Mouse (Mus musculus) adrenal gland, postnatal 4 days (tissue): Measurements from ENCODE around the gene Spen. TPM values are rescaled to one million over a fixed set of nuclear protein-coding genes. Genes with fewer than 3 reads are reported as not detected.
A peak's percentile ranks its signal among the peaks of the same experiment; 100 is the strongest.

Experiments used
- DNase-seq, 2 experiments: peaks; one replicate each; pipeline ENCODE4 v3.0.0; 2021 to 2022; ENCODE audit warnings: low spot score in 2 of 2, mixed read lengths in 2 of 2
- total RNA-seq, 2 experiments: library from RNA; stranded (reverse); gene quantifications; 2 replicates each; pipeline ENCODE4 v1.2.3; 2021

The Spen gene
- total RNA-seq, 2 experiments from 2014 or later: 57.4 to 67.8 TPM

- DNase-seq: no peak
Measured at GRCm38 (mm10) chr4:141456193-141456938, 82.0 kb downstream of the Spen start.

- DNase-seq: no peak
Measured at GRCm38 (mm10) chr4:141455526-141455925, 82.9 kb downstream of the Spen start.

- no peak for DNase-seq
Measured at GRCm38 (mm10) chr4:141454581-141455350, 83.6 kb downstream of the Spen start.

- DNase-seq: no peak
Measured at GRCm38 (mm10) chr4:141451916-141452450, 86.4 kb downstream of the Spen start.

- no peak for DNase-seq
Measured at GRCm38 (mm10) chr4:141451251-141451650, 87.1 kb downstream of the Spen start.

GRCm38 (mm10) chr4:141446211-141446610, 92.2 kb downstream of the Spen start:
- DNase-seq: no peak

GRCm38 (mm10) chr4:141445328-141445720, 93.1 kb downstream of the Spen start:
- DNase-seq: no peak

- peak; percentile 78 to 82 for DNase-seq
Measured at GRCm38 (mm10) chr4:141444451-141445327, 93.7 kb downstream of the Spen start, which contains the start of gene Zbtb17. Gene Zbtb17, plus strand, starts transcription at chr4:141444654.

GRCm38 (mm10) chr4:141443641-141444429, 94.6 kb downstream of the Spen start:
- no peak for DNase-seq

GRCm38 (mm10) chr4:141440877-141441276, 97.5 kb downstream of the Spen start:
- no peak for DNase-seq

- no peak for DNase-seq
Measured at GRCm38 (mm10) chr4:141439083-141439803, 99.2 kb downstream of the Spen start.

GRCm38 (mm10) chr4:141435974-141436373, 102.4 kb downstream of the Spen start, which contains the start of gene Srarp:
Gene Srarp, minus strand, starts transcription at chr4:141436105.
- DNase-seq: no peak

GRCm38 (mm10) chr4:141433191-141433590, 105.2 kb downstream of the Spen start:
- DNase-seq: no peak

- DNase-seq: no peak
Measured at GRCm38 (mm10) chr4:141432666-141433065, 105.7 kb downstream of the Spen start.

GRCm38 (mm10) chr4:141430997-141431396, 107.4 kb downstream of the Spen start:
- peak in 1 of 2 experiments; percentile 54 for DNase-seq

GRCm38 (mm10) chr4:141429847-141430246, 108.5 kb downstream of the Spen start:
- DNase-seq: no peak

GRCm38 (mm10) chr4:141429381-141429780, 109.0 kb downstream of the Spen start:
- no peak for DNase-seq

- DNase-seq: no peak
Measured at GRCm38 (mm10) chr4:141427921-141428320, 110.5 kb downstream of the Spen start.
